Mouse (Mus musculus): ENCODE measurements around the gene Neurod1. TPM values are rescaled to one million over a fixed set of nuclear protein-coding genes. Genes with fewer than 3 reads are reported as not detected.
A peak's percentile ranks its signal among the peaks of the same experiment; 100 is the strongest.

Neurod1 gene
- polyA plus RNA-seq, 1 experiment from 2014 or later = 0.05 TPM

- H3K4me3 ChIP-seq (ENCODE audit: low read depth, low read length) = no peak overlapping the region
- H3K9me3 ChIP-seq (replicated peaks; ENCODE audit: control insufficient read depth, low read length) = no peaks in the 10 kb centered on the region
- H3K4me2 ChIP-seq (ENCODE audit: low read depth, low read length) = no peak overlapping the region
- H3K36me3 ChIP-seq (ENCODE audit: control insufficient read depth, insufficient read depth) = no peaks in the 10 kb centered on the region
- no peaks in the 10 kb centered on the region for H3K4me1 ChIP-seq (ENCODE audit: control insufficient read depth, low read depth, low read length)
- WGBS (ENCODE audit: insufficient replicate concordance) = 58% methylated on average over 4 of the region's 4 CpGs
- H3K27ac ChIP-seq (ENCODE audit: low read length) = no peak overlapping the region
- H3K27me3 ChIP-seq (ENCODE audit: control insufficient read depth, insufficient read depth, low read depth, low read length) = peaks cover 6% of the 10 kb centered on the region
- ATAC-seq (ENCODE audit: low read depth) = no peak
- H3K9ac ChIP-seq (ENCODE audit: low read depth, low read length) = no peak overlapping the region
Observed at GRCm38 (mm10) chr2:79449371-79449770, 7.2 kb downstream of the Neurod1 start.

GRCm38 (mm10) chr2:79447198-79447597 lies 9.4 kb downstream of the Neurod1 start:
- Histone ChIP-seq H3K4me2 (ENCODE audit: low read depth, low read length) (no peak overlapping the region), H3K4me3 (ENCODE audit: low read depth, low read length) (no peak overlapping the region), H3K27me3 (ENCODE audit: control insufficient read depth, insufficient read depth, low read depth, low read length) (no peaks in the 10 kb centered on the region), H3K27ac (ENCODE audit: low read length) (no peak overlapping the region), H3K4me1 (ENCODE audit: control insufficient read depth, low read depth, low read length) (no peaks in the 10 kb centered on the region), H3K9ac (ENCODE audit: low read depth, low read length) (no peak overlapping the region), H3K36me3 (ENCODE audit: control insufficient read depth, insufficient read depth) (no peaks in the 10 kb centered on the region), H3K9me3 (replicated peaks; ENCODE audit: control insufficient read depth, low read length) (no peaks in the 10 kb centered on the region)
- WGBS (ENCODE audit: insufficient replicate concordance) = 44% methylated on average over 1 of the region's 1 CpGs
- ATAC-seq (ENCODE audit: low read depth) = no peak

GRCm38 (mm10) chr2:79443861-79444620 lies 12.5 kb downstream of the Neurod1 start:
- Histone ChIP-seq H3K9me3 (replicated peaks; ENCODE audit: control insufficient read depth, low read length) (no peaks in the 10 kb centered on the region), H3K27me3 (ENCODE audit: control insufficient read depth, insufficient read depth, low read depth, low read length) (no peaks in the 10 kb centered on the region), H3K9ac (ENCODE audit: low read depth, low read length) (no peak overlapping the region), H3K4me3 (ENCODE audit: low read depth, low read length) (no peak overlapping the region), H3K36me3 (ENCODE audit: control insufficient read depth, insufficient read depth) (no peaks in the 10 kb centered on the region), H3K4me2 (ENCODE audit: low read depth, low read length) (no peak overlapping the region), H3K27ac (ENCODE audit: low read length) (no peak overlapping the region), H3K4me1 (ENCODE audit: control insufficient read depth, low read depth, low read length) (no peaks in the 10 kb centered on the region)
- WGBS (ENCODE audit: insufficient replicate concordance) = 59% methylated on average over 3 of the region's 3 CpGs
- ATAC-seq (ENCODE audit: low read depth) = no peak

GRCm38 (mm10) chr2:79443401-79443800 lies 13.2 kb downstream of the Neurod1 start:
- WGBS (ENCODE audit: insufficient replicate concordance) = 73% methylated on average over 2 of the region's 2 CpGs
- no peak for ATAC-seq (ENCODE audit: low read depth)
- Histone ChIP-seq H3K27ac (ENCODE audit: low read length) (no peak overlapping the region), H3K9ac (ENCODE audit: low read depth, low read length) (no peak overlapping the region), H3K4me2 (ENCODE audit: low read depth, low read length) (no peak overlapping the region), H3K4me3 (ENCODE audit: low read depth, low read length) (no peak overlapping the region), H3K4me1 (ENCODE audit: control insufficient read depth, low read depth, low read length) (no peaks in the 10 kb centered on the region), H3K36me3 (ENCODE audit: control insufficient read depth, insufficient read depth) (no peaks in the 10 kb centered on the region), H3K9me3 (replicated peaks; ENCODE audit: control insufficient read depth, low read length) (no peaks in the 10 kb centered on the region), H3K27me3 (ENCODE audit: control insufficient read depth, insufficient read depth, low read depth, low read length) (no peaks in the 10 kb centered on the region)

- no peaks in the 10 kb centered on the region for H3K27me3 ChIP-seq (ENCODE audit: control insufficient read depth, insufficient read depth, low read depth, low read length)
- no peak for ATAC-seq (ENCODE audit: low read depth)
- no peak overlapping the region for H3K4me3 ChIP-seq (ENCODE audit: low read depth, low read length)
- H3K4me1 ChIP-seq (ENCODE audit: control insufficient read depth, low read depth, low read length) = no peaks in the 10 kb centered on the region
- no peak overlapping the region for H3K27ac ChIP-seq (ENCODE audit: low read length)
- no peak overlapping the region for H3K9ac ChIP-seq (ENCODE audit: low read depth, low read length)
- no peak overlapping the region for H3K4me2 ChIP-seq (ENCODE audit: low read depth, low read length)
- H3K9me3 ChIP-seq (replicated peaks; ENCODE audit: control insufficient read depth, low read length) = no peaks in the 10 kb centered on the region
- WGBS (ENCODE audit: insufficient replicate concordance) = 55% methylated on average over 6 of the region's 6 CpGs
- no peaks in the 10 kb centered on the region for H3K36me3 ChIP-seq (ENCODE audit: control insufficient read depth, insufficient read depth)
Observed at GRCm38 (mm10) chr2:79442906-79443305, 13.6 kb downstream of the Neurod1 start.

- WGBS (ENCODE audit: insufficient replicate concordance) = 67% methylated on average over 2 of the region's 2 CpGs
- no peaks in the 10 kb centered on the region for H3K9me3 ChIP-seq (replicated peaks; ENCODE audit: control insufficient read depth, low read length)
- H3K4me1 ChIP-seq (ENCODE audit: control insufficient read depth, low read depth, low read length) = no peaks in the 10 kb centered on the region
- H3K27ac ChIP-seq (ENCODE audit: low read length) = no peak overlapping the region
- H3K27me3 ChIP-seq (ENCODE audit: control insufficient read depth, insufficient read depth, low read depth, low read length) = no peaks in the 10 kb centered on the region
- H3K36me3 ChIP-seq (ENCODE audit: control insufficient read depth, insufficient read depth) = no peaks in the 10 kb centered on the region
- no peak for ATAC-seq (ENCODE audit: low read depth)
- no peak overlapping the region for H3K9ac ChIP-seq (ENCODE audit: low read depth, low read length)
- H3K4me2 ChIP-seq (ENCODE audit: low read depth, low read length) = no peak overlapping the region
- no peak overlapping the region for H3K4me3 ChIP-seq (ENCODE audit: low read depth, low read length)
Observed at GRCm38 (mm10) chr2:79442227-79442626, 14.3 kb downstream of the Neurod1 start.

- Histone ChIP-seq H3K36me3 (ENCODE audit: control insufficient read depth, insufficient read depth) (no peaks in the 10 kb centered on the region), H3K9ac (ENCODE audit: low read depth, low read length) (no peak overlapping the region), H3K4me2 (ENCODE audit: low read depth, low read length) (no peak overlapping the region), H3K4me3 (ENCODE audit: low read depth, low read length) (no peak overlapping the region), H3K27me3 (ENCODE audit: control insufficient read depth, insufficient read depth, low read depth, low read length) (peaks cover 7% of the 10 kb centered on the region), H3K27ac (ENCODE audit: low read length) (no peak overlapping the region), H3K9me3 (replicated peaks; ENCODE audit: control insufficient read depth, low read length) (no peaks in the 10 kb centered on the region), H3K4me1 (ENCODE audit: control insufficient read depth, low read depth, low read length) (no peaks in the 10 kb centered on the region; the same call in 1 of the 2 replicates)
- no peak for ATAC-seq (ENCODE audit: low read depth)
Observed at GRCm38 (mm10) chr2:79430061-79430460, 26.5 kb downstream of the Neurod1 start.

GRCm38 (mm10) chr2:79429650-79430049 lies 26.9 kb downstream of the Neurod1 start:
- Histone ChIP-seq H3K4me1 (ENCODE audit: control insufficient read depth, low read depth, low read length) (no peaks in the 10 kb centered on the region; the same call in 1 of the 2 replicates), H3K27me3 (ENCODE audit: control insufficient read depth, insufficient read depth, low read depth, low read length) (peaks cover 7% of the 10 kb centered on the region), H3K27ac (ENCODE audit: low read length) (no peak overlapping the region), H3K4me2 (ENCODE audit: low read depth, low read length) (no peak overlapping the region), H3K36me3 (ENCODE audit: control insufficient read depth, insufficient read depth) (no peaks in the 10 kb centered on the region), H3K9ac (ENCODE audit: low read depth, low read length) (no peak overlapping the region), H3K9me3 (replicated peaks; ENCODE audit: control insufficient read depth, low read length) (no peaks in the 10 kb centered on the region), H3K4me3 (ENCODE audit: low read depth, low read length) (no peak overlapping the region)
- peak; percentile 61; the same call in 1 of the 2 replicates for ATAC-seq (ENCODE audit: low read depth)
- 3% methylated on average over 6 of the region's 6 CpGs for WGBS (ENCODE audit: insufficient replicate concordance)

- ATAC-seq (ENCODE audit: low read depth) = no peak
- no peak overlapping the region for H3K27ac ChIP-seq (ENCODE audit: low read length)
- H3K9me3 ChIP-seq (replicated peaks; ENCODE audit: control insufficient read depth, low read length) = no peaks in the 10 kb centered on the region
- H3K36me3 ChIP-seq (ENCODE audit: control insufficient read depth, insufficient read depth) = no peaks in the 10 kb centered on the region
- 13% methylated on average over 7 of the region's 7 CpGs for whole genome bisulfite sequencing (ENCODE audit: insufficient replicate concordance)
- peaks cover 7% of the 10 kb centered on the region for H3K27me3 ChIP-seq (ENCODE audit: control insufficient read depth, insufficient read depth, low read depth, low read length)
- H3K4me1 ChIP-seq (ENCODE audit: control insufficient read depth, low read depth, low read length) = no peaks in the 10 kb centered on the region; the same call in 1 of the 2 replicates
- peak overlapping the region; percentile 60 for H3K4me2 ChIP-seq (ENCODE audit: low read depth, low read length)
- H3K4me3 ChIP-seq (ENCODE audit: low read depth, low read length) = peak overlapping the region; percentile 59
- H3K9ac ChIP-seq (ENCODE audit: low read depth, low read length) = no peak overlapping the region
Observed at GRCm38 (mm10) chr2:79429108-79429507, 27.4 kb downstream of the Neurod1 start.

Measured in liver, embryonic 16.5 days (tissue).